Mouse (Mus musculus) embryonic facial prominence, embryonic 12.5 days (tissue): ENCODE measurements around the gene Ptprq. TPM values are rescaled to one million over a fixed set of nuclear protein-coding genes. Genes with fewer than 3 reads are reported as not detected.

Experiments
- ATAC-seq: fragments of 200-750 bp; cut with Nextera tagmentation; 2 replicates; pipeline ENCODE4 v1.8.0; 2017; ENCODE audit not compliant: insufficient number of reproducible peaks, insufficient read depth, low FRiP score, low TSS enrichment
- H3K27ac ChIP-seq: fragments of 300-500 bp; sonication (generic); 2 replicates; pipeline ENCODE4 v1.5.1; 2016; ENCODE audit warnings: mild to moderate bottlenecking
- H3K27me3 ChIP-seq: fragments of 300-500 bp; sonication (generic); 2 replicates; pipeline ENCODE4 v1.6.1; 2016; ENCODE audit warnings: mild to moderate bottlenecking, moderate library complexity
- H3K36me3 ChIP-seq: fragments of 300-500 bp; sonication (generic); 2 replicates; pipeline ENCODE4 v1.6.1; 2016; ENCODE audit warnings: mild to moderate bottlenecking
- H3K4me1 ChIP-seq: fragments of 300-500 bp; sonication (generic); 2 replicates; pipeline ENCODE4 v1.6.1; 2016
- H3K4me2 ChIP-seq: fragments of 300-500 bp; sonication (generic); replicated peaks from 2 replicates; pipeline ENCODE4 v1.6.1; 2016; ENCODE audit warnings: mild to moderate bottlenecking, moderate library complexity
- H3K4me3 ChIP-seq: fragments of 300-500 bp; sonication (generic); 2 replicates; pipeline ENCODE4 v1.5.1; 2016; ENCODE audit warnings: mild to moderate bottlenecking
- H3K9ac ChIP-seq: fragments of 300-500 bp; sonication (generic); 2 replicates; pipeline ENCODE4 v1.6.1; 2016; ENCODE audit warnings: mild to moderate bottlenecking, moderate library complexity
- H3K9me3 ChIP-seq: fragments of 300-500 bp; sonication (generic); 2 replicates; pipeline ENCODE4 v1.6.1; 2016; ENCODE audit warnings: mild to moderate bottlenecking, moderate library complexity
- WGBS: fragments of 180-500 bp; shearing (Covaris S2); methylation state at CpG from one replicate; pipeline ENCODE4 v1.1.7; 2016; 5-methylcytosine and 5-hydroxymethylcytosine counted together
- polyA plus RNA-seq: library from polyadenylated mRNA; unstranded; fragments of >200 nt; fragmentation: Nextera tagmentation; extraction: Ambion mirVana; gene quantifications from 2 replicates; pipeline ENCODE4 v1.2.1, GENCODE M21; 2016

The Ptprq gene
- 0.17 and 0.19 TPM in 2 replicates for polyA plus RNA-seq

DNA sequence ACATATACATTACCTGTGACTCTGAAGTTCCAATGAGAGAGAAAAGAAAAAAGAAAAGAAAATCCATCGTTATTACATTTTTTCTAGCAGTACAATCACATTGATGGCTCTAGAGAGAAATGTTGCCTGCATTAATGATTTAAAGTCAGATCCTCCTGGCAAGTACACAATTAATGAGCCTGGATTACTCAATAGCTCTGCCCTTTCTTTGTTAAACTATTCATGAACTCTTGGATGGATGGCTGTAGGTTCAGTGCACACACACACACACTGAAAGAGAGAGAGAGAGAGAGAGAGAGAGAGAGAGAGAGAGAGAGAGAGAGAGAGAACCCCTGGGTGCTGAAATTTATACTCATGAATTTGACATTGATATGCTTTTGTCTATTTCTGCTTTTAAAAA, at the start of gene Ptprq:
Gene Ptprq, minus strand, starts transcription at position 246 of the 400 bp plus-strand sequence.
- H3K27me3 ChIP-seq = no peaks in the 10 kb centered on the region
- 73% methylated on average over 1 of the region's 1 CpGs for WGBS
- no peaks in the 10 kb centered on the region for H3K36me3 ChIP-seq
- no peak for ATAC-seq
- H3K9ac ChIP-seq = no peak within 1 kb of the TSS
- H3K4me1 ChIP-seq = no peaks in the 10 kb centered on the region
- no peaks in the 10 kb centered on the region for H3K9me3 ChIP-seq
- H3K4me3 ChIP-seq = no peak within 1 kb of the TSS
- H3K27ac ChIP-seq = no peak within 1 kb of the TSS
- H3K4me2 ChIP-seq = no peak within 1 kb of the TSS

DNA sequence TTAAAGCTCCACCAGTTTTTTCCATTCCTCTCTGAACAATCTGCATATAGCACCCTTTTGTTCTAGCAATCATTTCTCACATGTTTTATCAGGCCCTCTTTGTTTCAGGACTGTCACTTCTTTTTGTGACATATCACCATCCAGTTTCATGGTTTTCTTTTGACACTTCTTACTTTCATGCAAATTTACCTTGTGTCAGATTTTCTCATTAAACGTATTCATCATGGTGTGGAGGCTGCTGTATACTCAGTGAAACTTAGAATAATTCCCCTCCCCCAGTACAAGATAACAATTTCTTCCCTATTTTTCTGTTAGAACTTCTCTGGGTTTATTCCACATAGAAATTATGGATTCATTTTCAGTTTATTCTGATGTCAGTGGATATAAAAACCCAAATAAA, 39.8 kb upstream of the Ptprq start:
- Histone ChIP-seq H3K27ac (no peak overlapping the region), H3K4me3 (no peak overlapping the region), H3K4me2 (no peak overlapping the region), H3K9me3 (no peaks in the 10 kb centered on the region), H3K4me1 (no peaks in the 10 kb centered on the region), H3K36me3 (no peaks in the 10 kb centered on the region), H3K9ac (no peak overlapping the region), H3K27me3 (no peaks in the 10 kb centered on the region)
- no peak for ATAC-seq
- WGBS = 68% methylated on average over 1 of the region's 1 CpGs

DNA sequence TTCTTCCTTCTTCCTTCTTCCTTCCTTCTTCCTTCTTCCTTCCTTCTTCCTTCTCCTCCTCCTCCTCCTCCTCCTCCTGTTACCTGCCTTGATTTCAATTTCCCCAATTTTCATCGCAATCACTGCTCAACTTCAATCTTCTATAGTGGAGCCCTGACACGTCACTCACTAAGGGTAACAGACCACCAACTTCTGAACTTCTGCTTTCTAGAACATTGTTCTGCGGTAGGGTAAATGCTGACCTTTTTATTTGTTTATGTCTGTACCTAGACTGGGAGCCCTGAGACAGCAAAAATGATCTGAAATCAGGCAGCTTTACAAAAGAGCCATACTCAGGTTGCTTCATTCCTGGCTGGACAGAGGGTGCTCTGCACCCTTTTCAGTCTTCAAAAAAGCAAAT, 33.6 kb upstream of the Ptprq start:
- Histone ChIP-seq H3K4me3 (no peak overlapping the region), H3K4me2 (no peak overlapping the region), H3K27me3 (no peaks in the 10 kb centered on the region), H3K9me3 (no peaks in the 10 kb centered on the region), H3K36me3 (no peaks in the 10 kb centered on the region), H3K27ac (no peak overlapping the region), H3K4me1 (peaks cover 10% of the 10 kb centered on the region), H3K9ac (no peak overlapping the region)
- WGBS = 90% methylated on average over 3 of the region's 3 CpGs
- no peak for ATAC-seq

DNA sequence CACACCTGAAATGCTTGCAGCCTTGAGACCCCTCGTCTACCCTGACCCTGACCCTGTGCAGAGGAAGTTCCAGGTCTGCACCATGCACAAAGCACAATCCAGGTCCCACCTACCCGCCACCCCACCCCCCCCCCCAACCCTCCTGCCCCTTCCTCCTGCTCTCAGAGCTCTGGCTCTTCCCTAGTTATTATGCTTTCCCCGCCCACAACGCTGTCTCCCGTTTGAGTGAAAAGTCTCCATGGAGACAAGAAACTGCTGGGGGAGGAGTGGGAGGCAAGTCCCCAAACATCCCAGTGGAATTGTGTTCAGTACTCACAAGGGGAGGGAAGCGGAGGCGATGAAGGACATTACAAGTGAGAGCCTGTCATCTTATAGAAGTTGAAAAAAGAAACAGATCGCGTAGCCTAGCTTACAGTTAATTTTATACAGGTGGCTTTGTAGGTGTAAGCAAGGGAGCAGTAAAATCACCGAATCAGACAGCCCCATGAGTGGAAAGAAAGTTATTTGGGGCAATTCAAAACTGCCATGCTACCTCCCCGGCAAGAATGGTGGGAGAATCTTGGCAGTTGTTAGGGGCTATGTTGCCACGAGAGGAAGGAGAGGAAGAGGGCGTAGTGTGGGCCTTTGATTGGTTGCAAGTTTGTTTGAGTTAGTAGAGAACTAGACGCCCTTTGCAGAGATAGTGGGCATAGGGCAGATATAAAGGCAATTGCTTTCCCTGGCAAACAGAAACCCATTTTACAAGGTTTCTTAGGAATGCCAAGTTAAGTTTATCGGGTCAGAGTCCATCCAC, 32.7 kb upstream of the Ptprq start:
- Histone ChIP-seq H3K9ac (no peak overlapping the region), H3K27ac (no peak overlapping the region), H3K4me1 (peaks cover 10% of the 10 kb centered on the region), H3K4me2 (peak overlapping the region; percentile 40), H3K9me3 (no peaks in the 10 kb centered on the region), H3K4me3 (0 out of 2 replicates have a peak overlapping the region, but pooled peaks have one; percentile 9), H3K36me3 (no peaks in the 10 kb centered on the region), H3K27me3 (no peaks in the 10 kb centered on the region)
- 29% methylated on average over 15 of the region's 15 CpGs for WGBS
- peak; percentile 77 for ATAC-seq

DNA sequence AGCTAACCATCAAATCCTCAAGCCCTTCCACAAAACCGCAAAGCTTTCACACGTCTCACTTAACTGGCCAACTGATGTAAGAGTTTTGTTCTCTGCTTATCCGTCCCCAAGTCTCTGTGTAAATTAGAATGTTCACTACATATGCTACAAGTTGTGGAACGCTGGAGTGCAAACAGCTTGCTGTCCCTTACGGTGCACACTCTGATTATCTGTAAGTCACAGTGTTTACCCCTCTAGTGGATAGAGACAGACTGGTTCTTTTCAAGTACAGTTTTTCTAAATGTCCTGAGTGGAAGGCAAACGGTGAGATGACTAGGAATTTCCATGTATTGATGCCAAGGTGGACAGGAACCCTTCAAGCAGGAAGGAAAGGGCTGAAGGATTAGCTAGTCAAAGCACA, 32.1 kb upstream of the Ptprq start:
- Histone ChIP-seq H3K27ac (no peak overlapping the region), H3K36me3 (no peaks in the 10 kb centered on the region), H3K9me3 (no peaks in the 10 kb centered on the region), H3K9ac (no peak overlapping the region), H3K4me1 (peaks cover 10% of the 10 kb centered on the region), H3K4me2 (peak overlapping the region; percentile 40), H3K4me3 (no peak overlapping the region), H3K27me3 (no peaks in the 10 kb centered on the region)
- 33% methylated on average over 6 of the region's 6 CpGs for WGBS
- ATAC-seq = 0 out of 2 replicates have a peak, but pooled peaks have one; percentile 35

DNA sequence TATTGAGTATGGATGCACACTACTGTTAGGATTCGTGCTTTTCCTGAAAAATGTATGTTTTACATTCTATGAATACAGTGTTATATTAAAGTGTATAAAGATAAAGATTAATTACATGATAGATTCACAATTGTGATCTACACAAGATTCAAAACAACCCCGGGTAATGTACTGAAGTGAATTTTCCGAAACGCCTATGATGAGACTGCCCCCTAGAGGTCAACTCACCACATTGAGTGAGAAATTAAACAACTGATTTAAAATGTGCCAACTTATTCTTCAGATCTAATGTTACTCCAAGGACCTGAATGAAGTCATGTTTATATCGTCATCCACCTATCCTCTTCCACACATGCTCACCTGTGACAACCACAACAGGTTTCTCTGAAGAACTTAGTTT, 27.7 kb upstream of the Ptprq start:
- no peaks in the 10 kb centered on the region for H3K27me3 ChIP-seq
- H3K9ac ChIP-seq = no peak overlapping the region
- no peak for ATAC-seq
- no peaks in the 10 kb centered on the region for H3K9me3 ChIP-seq
- H3K27ac ChIP-seq = no peak overlapping the region
- no peaks in the 10 kb centered on the region for H3K36me3 ChIP-seq
- peaks cover 7% of the 10 kb centered on the region for H3K4me1 ChIP-seq
- 22% methylated on average over 5 of the region's 5 CpGs for WGBS
- H3K4me2 ChIP-seq = no peak overlapping the region
- H3K4me3 ChIP-seq = no peak overlapping the region

DNA sequence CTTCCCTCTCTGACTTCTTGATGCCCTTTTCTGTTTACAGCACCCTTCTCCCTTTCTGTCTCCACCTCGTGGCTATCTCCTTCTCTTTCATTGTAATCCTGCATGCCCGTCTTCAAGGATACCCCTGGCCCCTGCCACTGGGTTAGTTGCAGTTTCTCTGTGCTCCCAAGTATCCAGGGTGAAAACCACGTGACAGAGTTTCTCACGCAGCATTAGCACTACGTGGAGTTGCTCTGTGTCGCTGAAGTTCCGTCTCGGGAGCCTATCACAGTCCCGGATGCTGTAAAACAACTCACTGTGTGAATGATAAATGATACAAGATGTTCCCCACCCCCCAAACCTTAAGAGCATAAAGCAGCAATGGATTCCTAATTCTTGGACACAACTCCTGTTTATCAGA, 26.9 kb upstream of the Ptprq start:
- 19% methylated on average over 9 of the region's 9 CpGs for WGBS
- no peaks in the 10 kb centered on the region for H3K4me1 ChIP-seq
- H3K36me3 ChIP-seq = no peaks in the 10 kb centered on the region
- H3K27ac ChIP-seq = no peak overlapping the region
- H3K9me3 ChIP-seq = no peaks in the 10 kb centered on the region
- H3K4me3 ChIP-seq = no peak overlapping the region
- no peak overlapping the region for H3K9ac ChIP-seq
- ATAC-seq = no peak
- H3K27me3 ChIP-seq = no peaks in the 10 kb centered on the region
- H3K4me2 ChIP-seq = peak overlapping the region; percentile 23; the same call in 1 of the 2 replicates

DNA sequence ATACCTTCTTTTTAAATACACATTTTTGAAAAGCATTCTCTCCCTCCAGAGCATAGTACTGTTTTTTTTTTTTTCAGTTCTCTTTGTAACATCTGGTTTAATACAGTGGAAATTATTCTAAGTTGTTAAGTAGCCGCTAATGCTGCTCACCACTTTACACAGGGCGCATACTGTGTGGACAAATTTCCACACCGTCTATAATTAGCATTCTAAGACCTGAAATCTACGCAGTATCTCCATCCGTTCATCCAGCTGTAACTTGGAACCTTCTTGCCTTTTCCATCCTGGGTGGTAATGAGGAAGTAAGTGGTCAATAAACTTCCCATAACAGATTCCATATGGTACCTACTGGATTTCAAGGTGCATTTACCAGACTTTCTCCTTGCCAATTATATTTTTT, 20.0 kb upstream of the Ptprq start:
- 69% methylated on average over 5 of the region's 5 CpGs for WGBS
- no peaks in the 10 kb centered on the region for H3K9me3 ChIP-seq
- H3K4me3 ChIP-seq = no peak overlapping the region
- H3K9ac ChIP-seq = no peak overlapping the region
- no peaks in the 10 kb centered on the region for H3K27me3 ChIP-seq
- no peaks in the 10 kb centered on the region for H3K36me3 ChIP-seq
- ATAC-seq = no peak
- no peaks in the 10 kb centered on the region for H3K4me1 ChIP-seq
- H3K27ac ChIP-seq = no peak overlapping the region
- H3K4me2 ChIP-seq = no peak overlapping the region

DNA sequence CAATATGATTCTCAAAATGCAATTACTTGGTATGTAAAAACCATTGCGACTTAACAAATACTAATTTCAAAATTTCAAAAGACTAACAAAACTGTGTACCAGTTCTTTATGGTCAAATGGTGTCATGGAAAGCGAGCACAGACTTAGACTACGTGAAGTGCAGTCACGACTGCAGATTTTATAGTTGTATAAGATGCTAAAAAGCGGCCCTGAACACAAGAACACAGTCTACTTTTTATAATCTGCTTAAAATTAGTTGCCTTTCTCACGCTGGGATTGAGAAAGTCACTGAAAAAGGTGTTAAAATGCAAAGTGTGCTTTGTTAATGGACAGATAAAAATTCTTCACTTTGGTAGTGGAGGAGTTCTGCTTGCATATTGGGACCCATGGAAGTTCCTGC, 17.9 kb upstream of the Ptprq start:
- no peak for ATAC-seq
- no peaks in the 10 kb centered on the region for H3K9me3 ChIP-seq
- H3K27ac ChIP-seq = no peak overlapping the region
- no peaks in the 10 kb centered on the region for H3K36me3 ChIP-seq
- H3K27me3 ChIP-seq = no peaks in the 10 kb centered on the region
- no peak overlapping the region for H3K4me3 ChIP-seq
- WGBS = 84% methylated on average over 6 of the region's 6 CpGs
- no peak overlapping the region for H3K9ac ChIP-seq
- H3K4me2 ChIP-seq = no peak overlapping the region
- no peaks in the 10 kb centered on the region for H3K4me1 ChIP-seq

DNA sequence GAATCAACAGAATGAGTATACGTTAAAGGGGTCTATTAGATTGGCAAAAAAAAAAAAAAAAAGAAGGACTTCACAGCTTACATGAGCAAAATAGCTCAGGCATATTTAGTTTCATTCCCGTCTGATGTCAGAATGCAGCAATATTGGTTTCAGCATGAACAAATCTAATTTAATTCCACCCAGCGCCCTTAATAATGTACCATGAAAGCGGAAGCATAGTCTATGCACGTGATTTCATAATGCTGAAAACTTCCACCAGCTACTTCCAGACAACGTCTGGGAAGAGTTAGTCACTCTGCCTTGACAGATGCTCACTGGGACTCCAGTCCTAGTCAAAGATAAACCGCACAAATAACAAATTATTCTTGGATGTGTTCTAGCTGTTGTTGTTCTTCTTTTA, 15.6 kb upstream of the Ptprq start:
- Histone ChIP-seq H3K4me3 (no peak overlapping the region), H3K27ac (no peak overlapping the region), H3K4me2 (no peak overlapping the region), H3K4me1 (no peaks in the 10 kb centered on the region), H3K9me3 (no peaks in the 10 kb centered on the region), H3K27me3 (no peaks in the 10 kb centered on the region), H3K9ac (no peak overlapping the region), H3K36me3 (no peaks in the 10 kb centered on the region)
- WGBS = 41% methylated on average over 7 of the region's 7 CpGs
- peak; percentile 56; the same call in 1 of the 2 replicates for ATAC-seq

DNA sequence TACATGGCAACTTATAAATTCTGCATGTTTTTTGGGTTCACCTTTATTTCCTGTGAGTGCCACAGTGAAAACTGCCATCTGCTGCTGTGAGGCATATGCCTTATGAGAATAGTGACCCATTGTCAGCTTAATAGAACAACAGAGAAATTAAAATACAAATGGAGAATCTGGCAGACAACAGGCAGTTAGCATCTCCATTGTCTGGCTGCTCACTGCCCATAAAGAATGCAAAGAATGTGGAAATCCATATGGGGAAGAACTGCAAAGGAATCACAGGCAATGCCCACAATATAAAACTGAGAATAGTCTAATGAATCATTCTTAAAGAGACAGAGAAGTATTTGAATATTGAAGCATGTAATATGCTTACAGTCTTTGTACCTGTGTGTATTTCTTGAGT, 14.5 kb upstream of the Ptprq start:
- no peaks in the 10 kb centered on the region for H3K27me3 ChIP-seq
- H3K36me3 ChIP-seq = no peaks in the 10 kb centered on the region
- H3K9me3 ChIP-seq = no peaks in the 10 kb centered on the region
- H3K9ac ChIP-seq = no peak overlapping the region
- no peaks in the 10 kb centered on the region for H3K4me1 ChIP-seq
- H3K4me3 ChIP-seq = no peak overlapping the region
- no peak overlapping the region for H3K27ac ChIP-seq
- no peak overlapping the region for H3K4me2 ChIP-seq
- ATAC-seq = no peak

DNA sequence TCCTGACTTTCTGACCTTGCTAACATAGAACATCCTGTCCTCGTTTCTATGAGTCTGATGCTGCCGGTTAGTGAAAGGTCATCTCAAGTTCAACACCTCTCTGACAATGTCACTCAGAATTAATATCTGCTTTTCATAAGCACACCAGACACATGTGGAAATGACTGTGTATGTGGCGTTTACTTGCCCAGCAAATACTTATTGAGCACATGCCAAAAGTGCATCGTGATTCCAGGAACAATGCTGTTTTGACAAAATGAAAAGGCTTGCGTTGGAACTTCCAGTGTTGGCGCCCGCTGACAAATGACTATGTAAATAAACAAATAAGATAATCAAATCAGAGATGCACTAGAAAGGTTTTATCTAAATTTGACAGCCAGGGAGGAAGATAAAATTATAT, 5.8 kb upstream of the Ptprq start:
- no peaks in the 10 kb centered on the region for H3K27me3 ChIP-seq
- H3K9me3 ChIP-seq = no peaks in the 10 kb centered on the region
- no peaks in the 10 kb centered on the region for H3K36me3 ChIP-seq
- no peak overlapping the region for H3K27ac ChIP-seq
- H3K4me1 ChIP-seq = no peaks in the 10 kb centered on the region
- H3K4me3 ChIP-seq = no peak overlapping the region
- H3K9ac ChIP-seq = no peak overlapping the region
- 46% methylated on average over 7 of the region's 7 CpGs for WGBS
- ATAC-seq = no peak
- no peak overlapping the region for H3K4me2 ChIP-seq
